Mouse (Mus musculus): ENCODE data around the gene Ostn. TPM values are rescaled to one million over a fixed set of nuclear protein-coding genes. Genes with fewer than 3 reads are reported as not detected.

Ostn gene
- polyA plus RNA-seq, 1 experiment from 2014 or later = not detected

GRCm38 (mm10) chr16:27349235-27349634 lies 41.9 kb downstream of the Ostn start:
- Histone ChIP-seq H3K27me3 (ENCODE audit: control insufficient read depth, insufficient read depth, low read depth, low read length) (no peaks in the 10 kb centered on the region), H3K36me3 (ENCODE audit: control insufficient read depth, insufficient read depth, low read length) (no peaks in the 10 kb centered on the region), H3K27ac (ENCODE audit: low read length) (no peak overlapping the region), H3K4me1 (ENCODE audit: control insufficient read depth, insufficient read depth, low read length) (no peaks in the 10 kb centered on the region), H3K4me2 (ENCODE audit: low read length) (no peak overlapping the region), H3K4me3 (ENCODE audit: low read depth, low read length) (no peak overlapping the region), H3K9ac (ENCODE audit: low read depth, low read length) (no peak overlapping the region), H3K9me3 (replicated peaks; ENCODE audit: control insufficient read depth, low read length, poor library complexity, severe bottlenecking) (no peaks in the 10 kb centered on the region)
- no peak for ATAC-seq
- 90% methylated on average over 2 of the region's 2 CpGs for WGBS

- Histone ChIP-seq H3K36me3 (ENCODE audit: control insufficient read depth, insufficient read depth, low read length) (no peaks in the 10 kb centered on the region), H3K9me3 (replicated peaks; ENCODE audit: control insufficient read depth, low read length, poor library complexity, severe bottlenecking) (no peaks in the 10 kb centered on the region), H3K27ac (ENCODE audit: low read length) (no peak overlapping the region), H3K4me1 (ENCODE audit: control insufficient read depth, insufficient read depth, low read length) (no peaks in the 10 kb centered on the region), H3K4me3 (ENCODE audit: low read depth, low read length) (no peak overlapping the region), H3K9ac (ENCODE audit: low read depth, low read length) (no peak overlapping the region), H3K4me2 (ENCODE audit: low read length) (no peak overlapping the region), H3K27me3 (ENCODE audit: control insufficient read depth, insufficient read depth, low read depth, low read length) (no peaks in the 10 kb centered on the region)
- no peak for ATAC-seq
- WGBS = 89% methylated on average over 7 of the region's 7 CpGs
These were observed 42.7 kb downstream of the Ostn start for GRCm38 (mm10) chr16:27349878-27350532.

GRCm38 (mm10) chr16:27354464-27354863 lies 47.2 kb downstream of the Ostn start:
- H3K36me3 ChIP-seq (ENCODE audit: control insufficient read depth, insufficient read depth, low read length) = no peaks in the 10 kb centered on the region
- H3K4me3 ChIP-seq (ENCODE audit: low read depth, low read length) = no peak overlapping the region
- WGBS = 89% methylated on average over 2 of the region's 2 CpGs
- H3K27ac ChIP-seq (ENCODE audit: low read length) = no peak overlapping the region
- no peaks in the 10 kb centered on the region for H3K27me3 ChIP-seq (ENCODE audit: control insufficient read depth, insufficient read depth, low read depth, low read length)
- no peak overlapping the region for H3K9ac ChIP-seq (ENCODE audit: low read depth, low read length)
- no peak for ATAC-seq
- H3K4me2 ChIP-seq (ENCODE audit: low read length) = no peak overlapping the region
- no peaks in the 10 kb centered on the region for H3K4me1 ChIP-seq (ENCODE audit: control insufficient read depth, insufficient read depth, low read length)
- H3K9me3 ChIP-seq (replicated peaks; ENCODE audit: control insufficient read depth, low read length, poor library complexity, severe bottlenecking) = no peaks in the 10 kb centered on the region

GRCm38 (mm10) chr16:27360059-27360458 lies 52.8 kb downstream of the Ostn start:
- Histone ChIP-seq H3K4me1 (ENCODE audit: control insufficient read depth, insufficient read depth, low read length) (no peaks in the 10 kb centered on the region), H3K27ac (ENCODE audit: low read length) (no peak overlapping the region), H3K4me3 (ENCODE audit: low read depth, low read length) (no peak overlapping the region), H3K36me3 (ENCODE audit: control insufficient read depth, insufficient read depth, low read length) (no peaks in the 10 kb centered on the region), H3K4me2 (ENCODE audit: low read length) (no peak overlapping the region), H3K27me3 (ENCODE audit: control insufficient read depth, insufficient read depth, low read depth, low read length) (no peaks in the 10 kb centered on the region), H3K9ac (ENCODE audit: low read depth, low read length) (no peak overlapping the region), H3K9me3 (replicated peaks; ENCODE audit: control insufficient read depth, low read length, poor library complexity, severe bottlenecking) (no peaks in the 10 kb centered on the region)
- no peak for ATAC-seq
- 98% methylated on average over 1 of the region's 1 CpGs for WGBS

GRCm38 (mm10) chr16:27370191-27370590 lies 62.9 kb downstream of the Ostn start, which contains the start of gene Uts2b:
Uts2b (minus strand) TSS chr16:27370239.
- H3K36me3 ChIP-seq (ENCODE audit: control insufficient read depth, insufficient read depth, low read length) = no peaks in the 10 kb centered on the region
- H3K27ac ChIP-seq (ENCODE audit: low read length) = no peak within 1 kb of the TSS
- no peaks in the 10 kb centered on the region for H3K9me3 ChIP-seq (replicated peaks; ENCODE audit: control insufficient read depth, low read length, poor library complexity, severe bottlenecking)
- H3K9ac ChIP-seq (ENCODE audit: low read depth, low read length) = no peak within 1 kb of the TSS
- no peaks in the 10 kb centered on the region for H3K27me3 ChIP-seq (ENCODE audit: control insufficient read depth, insufficient read depth, low read depth, low read length)
- no peak within 1 kb of the TSS for H3K4me2 ChIP-seq (ENCODE audit: low read length)
- 86% methylated on average over 8 of the region's 8 CpGs for WGBS
- no peaks in the 10 kb centered on the region for H3K4me1 ChIP-seq (ENCODE audit: control insufficient read depth, insufficient read depth, low read length)
- H3K4me3 ChIP-seq (ENCODE audit: low read depth, low read length) = no peak within 1 kb of the TSS
- ATAC-seq = no peak

- H3K36me3 ChIP-seq (ENCODE audit: control insufficient read depth, insufficient read depth, low read length) = no peaks in the 10 kb centered on the region
- H3K9ac ChIP-seq (ENCODE audit: low read depth, low read length) = no peak overlapping the region
- H3K27ac ChIP-seq (ENCODE audit: low read length) = no peak overlapping the region
- WGBS = 75% methylated on average over 2 of the region's 2 CpGs
- H3K4me1 ChIP-seq (ENCODE audit: control insufficient read depth, insufficient read depth, low read length) = no peaks in the 10 kb centered on the region
- ATAC-seq = no peak
- no peaks in the 10 kb centered on the region for H3K9me3 ChIP-seq (replicated peaks; ENCODE audit: control insufficient read depth, low read length, poor library complexity, severe bottlenecking)
- no peak overlapping the region for H3K4me3 ChIP-seq (ENCODE audit: low read depth, low read length)
- no peak overlapping the region for H3K4me2 ChIP-seq (ENCODE audit: low read length)
- no peaks in the 10 kb centered on the region for H3K27me3 ChIP-seq (ENCODE audit: control insufficient read depth, insufficient read depth, low read depth, low read length)
These were observed 63.4 kb downstream of the Ostn start for GRCm38 (mm10) chr16:27370700-27371099.

- no peaks in the 10 kb centered on the region for H3K27me3 ChIP-seq (ENCODE audit: control insufficient read depth, insufficient read depth, low read depth, low read length)
- WGBS = 80% methylated on average over 3 of the region's 3 CpGs
- no peaks in the 10 kb centered on the region for H3K36me3 ChIP-seq (ENCODE audit: control insufficient read depth, insufficient read depth, low read length)
- H3K27ac ChIP-seq (ENCODE audit: low read length) = no peak overlapping the region
- H3K4me1 ChIP-seq (ENCODE audit: control insufficient read depth, insufficient read depth, low read length) = no peaks in the 10 kb centered on the region
- H3K4me2 ChIP-seq (ENCODE audit: low read length) = no peak overlapping the region
- no peak overlapping the region for H3K9ac ChIP-seq (ENCODE audit: low read depth, low read length)
- H3K4me3 ChIP-seq (ENCODE audit: low read depth, low read length) = no peak overlapping the region
- ATAC-seq = no peak
- no peaks in the 10 kb centered on the region for H3K9me3 ChIP-seq (replicated peaks; ENCODE audit: control insufficient read depth, low read length, poor library complexity, severe bottlenecking)
These were observed 66.8 kb downstream of the Ostn start for GRCm38 (mm10) chr16:27374139-27374538.

GRCm38 (mm10) chr16:27375318-27375717 lies 68.0 kb downstream of the Ostn start:
- Histone ChIP-seq H3K27me3 (ENCODE audit: control insufficient read depth, insufficient read depth, low read depth, low read length) (no peaks in the 10 kb centered on the region), H3K4me1 (ENCODE audit: control insufficient read depth, insufficient read depth, low read length) (no peaks in the 10 kb centered on the region), H3K36me3 (ENCODE audit: control insufficient read depth, insufficient read depth, low read length) (no peaks in the 10 kb centered on the region), H3K9ac (ENCODE audit: low read depth, low read length) (no peak overlapping the region), H3K27ac (ENCODE audit: low read length) (no peak overlapping the region), H3K9me3 (replicated peaks; ENCODE audit: control insufficient read depth, low read length, poor library complexity, severe bottlenecking) (no peaks in the 10 kb centered on the region), H3K4me3 (ENCODE audit: low read depth, low read length) (no peak overlapping the region), H3K4me2 (ENCODE audit: low read length) (no peak overlapping the region)
- ATAC-seq = no peak
- WGBS = 99% methylated on average over 2 of the region's 2 CpGs

- Histone ChIP-seq H3K4me3 (ENCODE audit: low read depth, low read length) (no peak overlapping the region), H3K9ac (ENCODE audit: low read depth, low read length) (no peak overlapping the region), H3K4me2 (ENCODE audit: low read length) (no peak overlapping the region), H3K4me1 (ENCODE audit: control insufficient read depth, insufficient read depth, low read length) (no peaks in the 10 kb centered on the region), H3K27ac (ENCODE audit: low read length) (no peak overlapping the region), H3K36me3 (ENCODE audit: control insufficient read depth, insufficient read depth, low read length) (no peaks in the 10 kb centered on the region), H3K27me3 (ENCODE audit: control insufficient read depth, insufficient read depth, low read depth, low read length) (no peaks in the 10 kb centered on the region), H3K9me3 (replicated peaks; ENCODE audit: control insufficient read depth, low read length, poor library complexity, severe bottlenecking) (no peaks in the 10 kb centered on the region)
- ATAC-seq = no peak
These were observed 69.3 kb downstream of the Ostn start for GRCm38 (mm10) chr16:27376556-27376955.
